Comparison of ENCODE assay signal across 21 mouse cellular contexts in genomic region chr3:107627641-107628040, GRCm38 (mm10). TPM values are rescaled to one million over a fixed set of nuclear protein-coding genes. Genes with fewer than 3 reads are reported as not detected.
A peak's percentile ranks its signal among the peaks of the same experiment; 100 is the strongest.
DNase-seq lines count a peak whose midpoint lies in the region; ATAC-seq lines count a peak whose summit lies in the region.
"Had no signal": no experiment of that assay in that cellular context is flagged by ENCODE, and none has a peak within 500 bp of the region (broad histone marks: within the 10 kb centered on the region; RNA-seq: fewer than 3 reads in every experiment).

No protein-coding gene starts in this region.

- ATAC-seq in forebrain, embryonic 11.5 days (replicated peaks; ENCODE audit: low FRiP score): no peak
- no peak for ATAC-seq in forebrain, embryonic 16.5 days
- ATAC-seq: forebrain, embryonic 14.5 days; hindbrain, embryonic 16.5 days; inflammation-experienced regulatory T-cells, adult 6 months had no signal

- peak; percentile 35 for DNase-seq in forebrain, embryonic 11.5 days (ENCODE audit: low spot score)
- DNase-seq in kidney, adult 18-20 months: peak; percentile 4
- DNase-seq in kidney, postnatal 25 days: no peak
- peak; percentile 13 to 18 for DNase-seq in right cerebral cortex, postnatal 10 days (ENCODE audit: low spot score in 2 of 2)
- DNase-seq in right cerebral cortex, adult 18-20 months: no peak
- DNase-seq in ovary, postnatal 10 days (ENCODE audit: low spot score): no peak
- DNase-seq: adrenal gland, adult 8-10 months; adrenal gland, postnatal 36 days; cerebellum, adult 2 months; cerebellum, postnatal 10 days; heart, postnatal 4 days had no signal

- no peaks in the 10 kb centered on the region for H3K4me1 ChIP-seq in forebrain, embryonic 11.5 days (replicated peaks; ENCODE audit: control insufficient read depth, insufficient read depth, low read length)
- H3K4me1 ChIP-seq in forebrain, embryonic 16.5 days (replicated peaks; ENCODE audit: control insufficient read depth, insufficient read depth, low read length): peaks cover 19% of the 10 kb centered on the region

- no peak overlapping the region for H3K9ac ChIP-seq in forebrain, embryonic 11.5 days (ENCODE audit: low read length)
- H3K9ac ChIP-seq in forebrain, embryonic 16.5 days (replicated peaks; ENCODE audit: low read depth, low read length): no peak overlapping the region
- H3K9ac ChIP-seq: heart, embryonic 13.5 days; hindbrain, embryonic 12.5 days had no signal

- H3K4me2 ChIP-seq in forebrain, embryonic 11.5 days (ENCODE audit: low read depth, low read length, severe bottlenecking): no peak overlapping the region
- no peak overlapping the region for H3K4me2 ChIP-seq in forebrain, embryonic 16.5 days (ENCODE audit: low read length)
- H3K4me2 ChIP-seq: heart, embryonic 13.5 days; hindbrain, embryonic 12.5 days had no signal

- WGBS in forebrain, embryonic 11.5 days: 88% methylated on average over 7 of the region's 7 CpGs
- WGBS in forebrain, embryonic 16.5 days: 83% methylated on average over 7 of the region's 7 CpGs

- peaks cover 17% of the 10 kb centered on the region for H3K36me3 ChIP-seq in forebrain, embryonic 11.5 days (ENCODE audit: control insufficient read depth, insufficient read depth, low read length)
- peaks cover 53% of the 10 kb centered on the region for H3K36me3 ChIP-seq in forebrain, embryonic 16.5 days (ENCODE audit: control insufficient read depth, insufficient read depth)

- no peaks in the 10 kb centered on the region for H3K27me3 ChIP-seq in forebrain, embryonic 11.5 days (ENCODE audit: control insufficient read depth, insufficient read depth, low read length)
- H3K27me3 ChIP-seq in forebrain, embryonic 16.5 days (replicated peaks; ENCODE audit: control insufficient read depth, insufficient read depth, low read length): no peaks in the 10 kb centered on the region
- H3K27me3 ChIP-seq: heart, embryonic 13.5 days; hindbrain, embryonic 12.5 days had no signal

- H3K9me3 ChIP-seq in forebrain, embryonic 11.5 days (ENCODE audit: control insufficient read depth, low read length): no peaks in the 10 kb centered on the region
- no peaks in the 10 kb centered on the region for H3K9me3 ChIP-seq in forebrain, embryonic 16.5 days (ENCODE audit: control insufficient read depth, low read length)
- H3K9me3 ChIP-seq: embryonic facial prominence, embryonic 10.5 days; heart, embryonic 13.5 days; hindbrain, embryonic 12.5 days had no signal

- no peak overlapping the region for H3K4me3 ChIP-seq in forebrain, embryonic 11.5 days (ENCODE audit: low read depth, low read length)
- H3K4me3 ChIP-seq in forebrain, embryonic 16.5 days (replicated peaks; ENCODE audit: low read length): no peak overlapping the region
- H3K4me3 ChIP-seq: embryonic facial prominence, embryonic 10.5 days; heart, embryonic 13.5 days; hindbrain, embryonic 12.5 days had no signal

- no peak overlapping the region for H3K27ac ChIP-seq in forebrain, embryonic 11.5 days (ENCODE audit: low read depth, low read length)
- no peak overlapping the region for H3K27ac ChIP-seq in forebrain, embryonic 16.5 days (ENCODE audit: low read length)
- H3K27ac ChIP-seq: embryonic facial prominence, embryonic 10.5 days; heart, embryonic 13.5 days; hindbrain, embryonic 12.5 days had no signal

RNA-seq across cellular contexts. Expression of gene Gm10961, which starts 3.5 kb away (rescaled TPM):
- not detected in 2 replicates for polyA plus RNA-seq in forebrain, embryonic 11.5 days (2014; fragmentation: Nextera tagmentation; extraction: Ambion mirVana)
- polyA plus RNA-seq in forebrain, embryonic 16.5 days (2015; fragmentation: Nextera tagmentation; extraction: Ambion mirVana): not detected in 2 replicates
- polyA plus RNA-seq: C2C12; cerebellum, adult 2 months; embryonic facial prominence, embryonic 10.5 days; embryonic facial prominence, embryonic 14.5 days; forebrain, embryonic 14.5 days; heart, embryonic 13.5 days; heart, postnatal 0 days; hindbrain, embryonic 12.5 days; hindbrain, embryonic 16.5 days; inflammation-experienced regulatory T-cells, adult 6 months had no signal

RNA-seq across cellular contexts. Expression of gene Strip1, which starts 3.9 kb away (rescaled TPM):
- polyA plus RNA-seq in forebrain, embryonic 11.5 days (2014; fragmentation: Nextera tagmentation; extraction: Ambion mirVana): 92.2 and 100 TPM in 2 replicates
- 145 and 148 TPM in 2 replicates for polyA plus RNA-seq in forebrain, embryonic 16.5 days (2015; fragmentation: Nextera tagmentation; extraction: Ambion mirVana)

RNA-seq across cellular contexts. Expression of gene Alx3, which starts 32.8 kb away (rescaled TPM):
- 14.7 and 16.9 TPM in 2 replicates for polyA plus RNA-seq in forebrain, embryonic 11.5 days (2014; fragmentation: Nextera tagmentation; extraction: Ambion mirVana)
- 2.7 and 4.9 TPM in 2 replicates for polyA plus RNA-seq in forebrain, embryonic 16.5 days (2015; fragmentation: Nextera tagmentation; extraction: Ambion mirVana)
- polyA plus RNA-seq: C2C12; heart, postnatal 0 days; inflammation-experienced regulatory T-cells, adult 6 months had no signal

Comparison
In these comparisons a context has a peak if more than half of its experiments do, and no peak if none do; other contexts are left out.
1. DNase-seq: peak in forebrain, embryonic 11.5 days (single experiment), kidney, adult 18-20 months (single experiment) and right cerebral cortex, postnatal 10 days (2 of 2); none in kidney, postnatal 25 days (0 of 2), right cerebral cortex, adult 18-20 months (single experiment) and ovary, postnatal 10 days (single experiment).